ENCODE assay signal across 9 mouse cellular contexts in genomic region chr1:71938323-71939007, GRCm38 (mm10).
DNase-seq lines count a peak whose midpoint lies in the region; ATAC-seq and TF ChIP-seq lines count a peak whose summit lies in the region.
"Had no signal": no experiment of that assay in that cellular context is flagged by ENCODE, and none has a peak within 500 bp of the region (broad histone marks: within the 10 kb centered on the region; RNA-seq: fewer than 3 reads in every experiment).

No protein-coding gene starts in this region.

- no peak overlapping the region for H3K27ac ChIP-seq in kidney, postnatal 0 days
- H3K27ac ChIP-seq in intestine, embryonic 16.5 days (ENCODE audit: low read length) = no peak overlapping the region

- ATAC-seq in kidney, postnatal 0 days (replicated peaks; ENCODE audit: low FRiP score, low read depth) = no peak
- ATAC-seq in intestine, embryonic 16.5 days = peak; percentile 69

- intact Hi-C loops in left cerebral cortex, postnatal 10 days (cut with DNase I) = no loop called here

- H3K4me2 ChIP-seq in kidney, postnatal 0 days (ENCODE audit: low read length) = 0 out of 2 replicates have a peak overlapping the region, but pooled peaks have one; percentile 21
- H3K4me2 ChIP-seq in intestine, embryonic 16.5 days (ENCODE audit: low read depth, low read length) = peak overlapping the region; percentile 30

- H3K4me3 ChIP-seq in kidney, postnatal 0 days (replicated peaks; ENCODE audit: low read depth, low read length) = no peak overlapping the region
- no peak overlapping the region for H3K4me3 ChIP-seq in intestine, embryonic 16.5 days (ENCODE audit: low read length)

- 35% methylated on average over 12 of the region's 12 CpGs for WGBS in kidney, postnatal 0 days
- 29% methylated on average over 12 of the region's 12 CpGs for WGBS in intestine, embryonic 16.5 days

- DNase-seq in kidney, postnatal 0 days (ENCODE audit: low spot score) = no peak
- DNase-seq in kidney, postnatal 14 days = no peak
- DNase-seq in lung, postnatal 10 days = peak; percentile 34
- DNase-seq in yolk sac, embryonic 10.5 days (ENCODE audit: low spot score) = peak; percentile 39
- no peak for DNase-seq in thymus, postnatal 14 days
- no peak for DNase-seq in right cerebral cortex, postnatal 10 days (ENCODE audit: low spot score in 2 of 2)
- DNase-seq in left cerebral cortex, postnatal 10 days (ENCODE audit: extremely low spot score in 1 of 2, low spot score in 2 of 2) = no peak
- DNase-seq: right cerebral cortex, postnatal 14 days had no signal

- TF ChIP-seq CTCF in kidney, postnatal 0 days (IDR thresholded peaks at IDR 0.05; ENCODE audit: low read depth) = no peak

- no peak overlapping the region for H3K9ac ChIP-seq in kidney, postnatal 0 days (ENCODE audit: low read depth, low read length)
- H3K9ac ChIP-seq in intestine, embryonic 16.5 days (ENCODE audit: low read depth, low read length) = no peak overlapping the region

- H3K36me3 ChIP-seq in kidney, postnatal 0 days (ENCODE audit: insufficient read depth, low read length) = no peaks in the 10 kb centered on the region
- no peaks in the 10 kb centered on the region for H3K36me3 ChIP-seq in intestine, embryonic 16.5 days (ENCODE audit: control insufficient read depth, insufficient read depth, low read length)

- no peaks in the 10 kb centered on the region for H3K27me3 ChIP-seq in kidney, postnatal 0 days (ENCODE audit: insufficient read depth, low read length)
- H3K27me3 ChIP-seq in intestine, embryonic 16.5 days (replicated peaks; ENCODE audit: control insufficient read depth, insufficient read depth, low read length) = no peaks in the 10 kb centered on the region

- no peaks in the 10 kb centered on the region for H3K9me3 ChIP-seq in kidney, postnatal 0 days (replicated peaks; ENCODE audit: low read length)
- H3K9me3 ChIP-seq in intestine, embryonic 16.5 days (ENCODE audit: control insufficient read depth, low read length) = no peaks in the 10 kb centered on the region

- peaks cover 11% of the 10 kb centered on the region; the same call in 1 of the 2 replicates for H3K4me1 ChIP-seq in kidney, postnatal 0 days (replicated peaks; ENCODE audit: insufficient read depth, low read length)
- 0 out of 2 replicates have a peak, but pooled peaks cover 5% of the 10 kb centered on the region for H3K4me1 ChIP-seq in intestine, embryonic 16.5 days (ENCODE audit: control insufficient read depth, insufficient read depth, low read length)

Comparison
In these comparisons a context has a peak if more than half of its experiments do, and no peak if none do; other contexts are left out.
1. DNase-seq: peak in lung, postnatal 10 days (single experiment) and yolk sac, embryonic 10.5 days (single experiment); none in kidney, postnatal 0 days (single experiment), kidney, postnatal 14 days (single experiment), thymus, postnatal 14 days (single experiment), right cerebral cortex, postnatal 10 days (0 of 2) and left cerebral cortex, postnatal 10 days (0 of 2).